Mouse (Mus musculus) cortical plate, adult 2 months (tissue): Measurements from ENCODE around the gene Unc13a. TPM values are rescaled to one million over a fixed set of nuclear protein-coding genes. Genes with fewer than 3 reads are reported as not detected.

Source experiments
- H3K27ac ChIP-seq: fragments of 200-500 bp; 2 replicates; pipeline ENCODE4 v1.5.1; 2012; ENCODE audit warnings: low read length, control low read depth, inconsistent platforms; ENCODE audit not compliant: insufficient read depth
- H3K4me1 ChIP-seq: fragments of 200-500 bp; 2 replicates; pipeline ENCODE4 v1.6.1; 2011; ENCODE audit warnings: low read length; ENCODE audit not compliant: control insufficient read depth, insufficient read depth
- H3K4me3 ChIP-seq: fragments of 200-500 bp; 2 replicates; pipeline ENCODE4 v1.5.1; 2011; ENCODE audit warnings: mild to moderate bottlenecking, low read length, control low read depth; ENCODE audit not compliant: insufficient read depth
- CTCF ChIP-seq: fragments of 200-500 bp; IDR thresholded peaks from 2 replicates; pipeline ENCODE4 v1.5.1; 2011; ENCODE audit warnings: mild to moderate bottlenecking, control low read depth, low read length; ENCODE audit not compliant: insufficient read depth; ENCODE audit errors: extremely low read depth
- POLR2A ChIP-seq: fragments of 200-500 bp; IDR thresholded peaks from 2 replicates; pipeline ENCODE4 v1.6.1; 2011; ENCODE audit warnings: mild to moderate bottlenecking, low read length, control low read depth; ENCODE audit not compliant: insufficient read depth; ENCODE audit errors: extremely low read depth
- polyA plus RNA-seq: library from polyadenylated mRNA; depleted of rRNA; stranded (reverse); fragments of >200 nt; gene quantifications from 2 replicates; pipeline ENCODE4 v1.2.3, GENCODE M21; 2012

The Unc13a gene
- polyA plus RNA-seq, 1 experiment, result 199 TPM

GRCm38 (mm10) chr8:71692509-71692908, 21.0 kb upstream of the Unc13a start:
- Histone ChIP-seq H3K27ac (no peak overlapping the region), H3K4me3 (peak overlapping the region; percentile 24; the same call in 1 of the 2 replicates), H3K4me1 (no peaks in the 10 kb centered on the region)
- TF ChIP-seq POLR2A (no peak), CTCF (no peak)

GRCm38 (mm10) chr8:71689028-71689427, 17.5 kb upstream of the Unc13a start, which contains the start of gene Insl3:
Insl3 (plus strand) TSS chr8:71689214.
- no peaks in the 10 kb centered on the region; the same call in 1 of the 2 replicates for H3K4me1 ChIP-seq
- no peak within 1 kb of the TSS for H3K4me3 ChIP-seq

GRCm38 (mm10) chr8:71687616-71688015, 16.1 kb upstream of the Unc13a start:
- H3K4me3 ChIP-seq, result no peak overlapping the region
- no peaks in the 10 kb centered on the region; the same call in 1 of the 2 replicates for H3K4me1 ChIP-seq
- H3K27ac ChIP-seq, result no peak overlapping the region
- TF ChIP-seq CTCF (no peak), POLR2A (no peak)

More at GRCm38 (mm10) chr8:71689028-71689427, 17.5 kb upstream of the Unc13a start, which contains the start of gene Insl3:
- TF ChIP-seq POLR2A (no peak), CTCF (no peak)
- H3K27ac ChIP-seq, result no peak within 1 kb of the TSS

- no peak overlapping the region for H3K27ac ChIP-seq
- peak overlapping the region; percentile 18; the same call in 1 of the 2 replicates for H3K4me3 ChIP-seq
- TF ChIP-seq POLR2A (no peak), CTCF (no peak)
- no peaks in the 10 kb centered on the region; the same call in 1 of the 2 replicates for H3K4me1 ChIP-seq
Observed at GRCm38 (mm10) chr8:71686143-71686734, 14.7 kb upstream of the Unc13a start.

GRCm38 (mm10) chr8:71685573-71685972, 14.0 kb upstream of the Unc13a start:
- Histone ChIP-seq H3K4me3 (peak overlapping the region; percentile 18), H3K4me1 (no peaks in the 10 kb centered on the region; the same call in 1 of the 2 replicates), H3K27ac (no peak overlapping the region)
- TF ChIP-seq CTCF, result peak; percentile 43
- TF ChIP-seq POLR2A, result no peak

- H3K27ac ChIP-seq, result no peak overlapping the region
- TF ChIP-seq CTCF (no peak), POLR2A (no peak)
- H3K4me1 ChIP-seq, result no peaks in the 10 kb centered on the region; the same call in 1 of the 2 replicates
- H3K4me3 ChIP-seq, result no peak overlapping the region
Observed at GRCm38 (mm10) chr8:71684701-71685100, 13.1 kb upstream of the Unc13a start.

GRCm38 (mm10) chr8:71682832-71683231, 11.3 kb upstream of the Unc13a start:
- Histone ChIP-seq H3K4me1 (no peaks in the 10 kb centered on the region; the same call in 1 of the 2 replicates), H3K4me3 (no peak overlapping the region), H3K27ac (no peak overlapping the region)
- no peak for TF ChIP-seq CTCF
- no peak for TF ChIP-seq POLR2A

- H3K4me3 ChIP-seq, result no peak overlapping the region
Observed at GRCm38 (mm10) chr8:71681369-71681915, 9.9 kb upstream of the Unc13a start.

GRCm38 (mm10) chr8:71680471-71680870, 8.9 kb upstream of the Unc13a start:
- Histone ChIP-seq H3K4me1 (0 out of 2 replicates have a peak, but pooled peaks cover 2% of the 10 kb centered on the region), H3K4me3 (no peak overlapping the region), H3K27ac (no peak overlapping the region)
- TF ChIP-seq CTCF, result no peak
- no peak for TF ChIP-seq POLR2A

More at GRCm38 (mm10) chr8:71681369-71681915, 9.9 kb upstream of the Unc13a start:
- no peak overlapping the region for H3K27ac ChIP-seq
- H3K4me1 ChIP-seq, result no peaks in the 10 kb centered on the region; the same call in 1 of the 2 replicates
- no peak for TF ChIP-seq CTCF
- no peak for TF ChIP-seq POLR2A
